Mouse (Mus musculus) frontal cortex, postnatal 14 days (tissue): ENCODE data around the gene Slc38a2.

Experiments used
- DNase-seq, 2 experiments: peaks; one replicate each; pipeline ENCODE4 v3.0.0; 2022; ENCODE audit warnings: low spot score in 2 of 2

Slc38a2 gene

GRCm38 (mm10) chr15:96699521-96700511 is at the start of gene Slc38a2:
TSS of gene Slc38a2 (minus strand) at chr15:96699730.
- DNase-seq = peak; percentile 76 to 79

- DNase-seq = no peak
Measured at GRCm38 (mm10) chr15:96749101-96749500, 49.6 kb upstream of the Slc38a2 start.

DNA sequence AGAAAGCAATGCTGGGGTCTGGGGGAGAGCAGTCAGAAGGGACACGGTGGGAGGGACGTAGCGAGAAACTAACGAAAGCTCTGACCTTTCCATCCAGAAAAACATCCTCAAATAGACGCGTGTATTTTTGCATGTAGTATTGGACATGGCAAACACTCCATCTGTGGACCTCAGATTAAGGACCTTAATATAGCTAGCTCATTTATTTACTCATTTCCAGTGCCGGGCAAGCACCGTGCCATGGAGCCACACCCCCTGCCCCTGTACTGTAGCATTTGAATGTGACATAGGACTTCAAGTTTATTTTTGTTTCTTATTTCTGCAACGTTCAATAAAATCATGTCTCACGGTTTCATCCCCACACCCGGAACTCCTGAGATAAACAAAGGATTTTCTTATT is 48.0 kb upstream of the Slc38a2 start:
- no peak for DNase-seq

- DNase-seq = no peak
Measured at GRCm38 (mm10) chr15:96746986-96747385, 47.5 kb upstream of the Slc38a2 start.

DNA sequence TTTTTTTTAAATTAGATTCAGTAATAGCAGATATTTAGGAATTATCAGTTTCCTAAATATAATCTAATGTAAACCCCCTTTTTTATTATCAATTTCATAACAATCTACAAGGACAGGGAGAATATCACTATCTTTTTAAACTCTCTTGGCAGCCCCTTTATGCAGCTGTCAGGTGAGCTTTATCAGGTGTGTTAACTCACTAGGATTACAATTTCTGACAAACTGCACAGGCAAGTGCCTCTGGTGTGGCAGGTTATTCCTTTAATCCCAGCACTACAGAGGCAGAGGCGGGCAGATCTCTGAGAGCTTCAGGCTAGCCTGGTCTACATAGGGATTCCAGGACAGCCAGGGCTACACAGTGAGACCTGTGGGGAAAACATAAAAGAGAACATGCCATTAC is 45.8 kb upstream of the Slc38a2 start:
- DNase-seq = no peak

DNA sequence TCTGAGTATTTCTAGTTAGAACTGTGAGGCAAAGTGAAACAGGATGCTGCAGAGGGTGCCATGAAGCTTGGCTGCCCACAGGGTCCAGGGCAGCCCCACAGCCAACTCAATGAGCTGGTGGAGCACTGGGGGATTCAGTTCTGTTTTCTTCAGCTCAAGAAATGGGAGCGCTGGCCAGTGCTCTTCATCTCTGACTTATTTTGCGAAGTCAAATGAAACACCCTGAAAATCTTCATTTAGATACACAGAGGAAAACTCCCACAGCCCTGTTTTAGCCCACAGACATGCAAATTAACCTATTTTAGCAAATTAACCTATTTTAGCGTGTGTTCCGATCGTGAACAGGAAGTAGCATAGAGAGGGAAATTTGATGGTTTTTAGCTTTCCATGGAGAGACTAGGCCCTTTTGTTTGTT is 45.4 kb upstream of the Slc38a2 start:
- DNase-seq = no peak

- no peak for DNase-seq
Measured at GRCm38 (mm10) chr15:96744153-96744881, 44.8 kb upstream of the Slc38a2 start.

DNA sequence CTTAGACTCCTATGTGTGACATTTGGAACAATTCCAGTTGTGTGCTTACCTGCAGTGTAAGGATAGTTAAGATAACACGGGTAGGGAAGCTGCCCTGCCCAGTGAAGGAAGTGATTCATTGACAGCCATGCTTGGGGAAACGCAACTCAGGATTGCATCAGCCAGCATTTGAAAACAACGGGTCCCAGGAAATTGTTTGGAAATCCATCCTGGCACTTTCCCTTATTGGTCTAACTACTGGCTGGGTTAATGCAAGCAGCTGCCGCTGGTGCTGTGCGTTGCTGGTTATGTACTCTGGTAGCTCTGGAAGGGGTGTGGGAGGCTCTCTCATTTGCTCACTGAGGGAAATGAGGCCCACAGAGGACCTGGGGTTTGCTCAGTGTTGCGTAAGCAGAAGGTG is 43.7 kb upstream of the Slc38a2 start:
- DNase-seq = no peak

GRCm38 (mm10) chr15:96742591-96743241 is 43.2 kb upstream of the Slc38a2 start:
- no peak for DNase-seq

DNA sequence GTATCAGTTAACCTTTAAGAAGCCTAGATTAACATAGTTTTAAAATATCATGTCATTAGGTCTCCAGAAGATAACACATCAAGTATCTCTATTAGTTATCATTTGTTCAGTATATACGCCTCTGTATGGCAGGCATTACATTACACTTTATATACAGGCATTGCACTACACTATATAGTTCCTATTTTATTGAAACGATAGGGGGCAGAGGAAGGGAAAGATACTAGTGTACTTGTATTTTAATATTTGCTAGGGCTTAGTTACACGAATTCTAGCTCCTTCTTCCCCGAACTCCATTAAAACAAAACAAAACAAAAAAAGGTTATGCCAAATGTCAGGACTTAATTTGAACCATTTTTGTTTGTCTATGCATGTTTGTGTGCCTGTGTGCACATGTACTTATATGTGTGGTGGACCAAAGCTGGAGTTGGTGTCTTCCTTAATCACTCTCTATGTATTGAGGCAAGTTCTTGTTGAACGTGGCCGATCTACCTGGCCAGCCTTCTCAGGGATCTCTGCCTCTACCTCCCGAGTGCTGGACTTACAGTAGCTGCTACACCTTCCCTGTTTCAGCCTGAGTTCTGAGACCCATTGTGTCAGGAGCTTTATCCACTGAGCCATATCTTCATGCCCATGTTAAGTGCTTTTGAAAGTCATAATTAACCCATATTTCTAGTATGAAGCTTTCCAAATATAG is 41.5 kb upstream of the Slc38a2 start:
- DNase-seq = no peak

DNA sequence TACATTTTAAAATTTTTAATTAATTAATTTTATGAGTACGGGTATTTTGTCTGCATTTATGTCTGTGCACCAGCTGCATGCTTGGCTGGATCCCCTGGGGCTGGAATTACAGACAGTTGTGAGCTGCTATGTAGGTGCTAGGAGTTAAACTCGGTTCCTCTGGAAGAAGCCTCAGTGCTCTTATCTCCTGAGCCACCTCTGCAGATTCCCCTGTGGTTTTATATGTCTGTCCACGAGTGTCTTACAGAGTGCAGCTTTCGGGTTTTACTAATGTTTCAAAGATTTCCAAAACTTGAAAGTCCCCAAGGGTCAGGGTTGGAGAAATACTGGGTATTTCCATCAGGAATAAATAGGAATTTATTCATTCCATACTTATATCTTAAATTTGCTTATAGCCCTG is 40.6 kb upstream of the Slc38a2 start:
- no peak for DNase-seq

- no peak for DNase-seq
Measured at GRCm38 (mm10) chr15:96736663-96737385, 37.3 kb upstream of the Slc38a2 start.

DNA sequence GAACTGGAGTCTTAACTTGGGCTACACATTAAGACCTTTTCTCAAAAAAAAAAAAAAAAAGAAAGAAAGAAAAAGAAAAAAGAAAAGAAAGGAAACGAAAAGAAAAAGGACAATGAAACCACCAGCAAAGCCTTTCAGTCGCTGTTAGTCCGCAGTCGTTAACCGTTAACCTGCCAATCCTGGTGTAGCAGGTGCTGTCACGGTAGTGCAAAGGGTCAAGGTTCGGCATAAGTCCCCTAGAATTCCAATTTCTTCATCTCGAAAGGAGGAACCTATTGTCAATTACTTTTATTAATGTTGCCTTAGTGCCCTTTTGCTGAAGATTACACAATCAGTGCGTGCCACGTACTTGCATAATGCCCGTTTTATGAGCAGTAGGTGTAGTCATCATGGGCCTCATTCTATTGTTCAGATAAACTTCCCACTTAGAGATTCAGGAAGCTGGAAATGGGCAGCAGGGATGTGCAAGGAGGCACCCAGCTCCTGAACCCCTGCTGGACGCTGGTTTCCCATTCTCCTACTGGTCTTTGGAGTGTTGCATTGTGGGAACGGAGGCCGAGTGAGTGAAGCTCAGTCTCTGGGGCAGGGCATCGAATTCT is 36.1 kb upstream of the Slc38a2 start:
- DNase-seq = no peak

DNA sequence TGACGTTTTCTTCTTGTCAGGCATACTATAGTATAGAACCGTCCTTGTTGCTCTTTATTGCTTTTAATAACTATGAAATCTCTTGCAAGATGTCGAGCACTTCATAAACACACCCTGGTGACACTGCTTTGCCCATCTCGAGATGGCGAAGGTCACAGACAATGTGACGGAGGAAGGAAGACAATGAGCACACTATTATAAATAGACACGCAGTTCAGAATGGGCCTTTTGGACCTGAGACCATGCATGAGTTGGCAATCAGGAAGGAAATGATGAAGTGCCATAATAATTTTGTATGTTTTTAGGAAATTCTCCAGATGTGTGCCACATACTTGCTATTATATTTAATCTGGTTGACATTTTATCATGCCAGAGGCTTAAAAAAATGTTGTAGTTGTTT is 34.9 kb upstream of the Slc38a2 start:
- no peak for DNase-seq

- DNase-seq = no peak
Measured at GRCm38 (mm10) chr15:96730416-96730815, 30.9 kb upstream of the Slc38a2 start.

DNA sequence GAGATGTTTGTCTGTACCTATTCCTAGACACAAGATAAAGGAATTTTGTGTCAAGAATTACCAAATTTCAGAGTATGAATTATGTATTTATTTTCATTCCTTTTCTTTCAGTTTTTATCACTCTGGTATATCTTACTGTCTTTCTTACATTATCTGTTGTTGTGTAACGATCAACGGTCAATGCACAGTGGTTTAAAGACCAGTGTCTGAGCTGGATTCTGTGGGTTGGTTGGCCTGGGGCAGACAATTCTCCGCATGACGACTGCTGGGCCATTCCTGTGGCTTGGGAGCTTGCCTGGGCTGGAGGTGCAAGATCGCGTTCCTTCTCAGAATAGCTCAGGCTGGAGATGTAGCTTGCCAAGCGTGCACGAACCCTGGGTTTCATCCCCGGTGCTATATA is 30.3 kb upstream of the Slc38a2 start:
- DNase-seq = no peak

GRCm38 (mm10) chr15:96728993-96729392 is 29.5 kb upstream of the Slc38a2 start:
- DNase-seq = no peak

- DNase-seq = no peak
Measured at GRCm38 (mm10) chr15:96728346-96728745, 28.8 kb upstream of the Slc38a2 start.

DNA sequence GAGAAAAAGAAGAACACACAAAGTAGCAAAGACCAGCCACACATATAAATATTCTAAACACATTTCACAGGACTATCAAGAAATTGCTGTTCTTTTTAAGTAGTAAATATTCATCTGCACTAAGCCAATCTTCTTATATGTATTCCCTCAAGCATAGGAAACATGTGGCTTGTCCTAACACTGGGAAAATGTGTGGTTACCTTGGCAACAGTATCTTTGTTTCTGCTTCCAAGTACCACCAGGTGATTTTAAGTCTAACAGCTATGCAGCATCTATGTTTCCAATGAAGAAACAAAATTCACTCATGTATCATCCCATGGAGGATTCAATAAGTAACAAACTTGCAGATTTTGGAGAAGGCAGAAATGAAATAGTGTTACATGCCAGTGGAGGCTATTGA is 25.0 kb upstream of the Slc38a2 start:
- no peak for DNase-seq

GRCm38 (mm10) chr15:96722228-96722627 is 22.7 kb upstream of the Slc38a2 start:
- DNase-seq = no peak

GRCm38 (mm10) chr15:96720146-96720545 is 20.6 kb upstream of the Slc38a2 start:
- no peak for DNase-seq
